Mouse (Mus musculus): ENCODE results near the gene Tsku. TPM values are rescaled to one million over a fixed set of nuclear protein-coding genes. Genes with fewer than 3 reads are reported as not detected.
A peak's percentile ranks its signal among the peaks of the same experiment; 100 is the strongest.

Tsku gene
- polyA plus RNA-seq, 1 experiment: 5.1 TPM

GRCm38 (mm10) chr7:98315087-98315486 lies 46.0 kb downstream of the Tsku start:
- Histone ChIP-seq H3K4me3 (ENCODE audit: control insufficient read depth, low read depth, low read length) (no peak overlapping the region), H3K4me1 (ENCODE audit: control insufficient read depth, insufficient read depth, low read length) (no peaks in the 10 kb centered on the region), H3K27me3 (ENCODE audit: control insufficient read depth, insufficient read depth, low read length) (no peaks in the 10 kb centered on the region), H3K27ac (ENCODE audit: control insufficient read depth, insufficient read depth, low read depth, low read length) (no peak overlapping the region), H3K36me3 (ENCODE audit: control insufficient read depth, insufficient read depth, low read length) (no peaks in the 10 kb centered on the region)
- no peak for TF ChIP-seq POLR2A (IDR thresholded peaks at IDR 0.05; ENCODE audit: control insufficient read depth, low read depth, low read length)
- no peak for TF ChIP-seq CTCF (IDR thresholded peaks at IDR 0.05; ENCODE audit: control insufficient read depth, insufficient read depth, insufficient replicate concordance, low read depth, low read length)

GRCm38 (mm10) chr7:98312185-98312920 lies 48.8 kb downstream of the Tsku start:
- H3K36me3 ChIP-seq (ENCODE audit: control insufficient read depth, insufficient read depth, low read length): no peaks in the 10 kb centered on the region
- TF ChIP-seq POLR2A (IDR thresholded peaks at IDR 0.05; ENCODE audit: control insufficient read depth, low read depth, low read length): no peak
- TF ChIP-seq CTCF (IDR thresholded peaks at IDR 0.05; ENCODE audit: control insufficient read depth, insufficient read depth, insufficient replicate concordance, low read depth, low read length): no peak
- no peaks in the 10 kb centered on the region for H3K27me3 ChIP-seq (ENCODE audit: control insufficient read depth, insufficient read depth, low read length)
- peaks cover 2% of the 10 kb centered on the region; the same call in 1 of the 2 replicates for H3K4me1 ChIP-seq (ENCODE audit: control insufficient read depth, insufficient read depth, low read length)
- H3K27ac ChIP-seq (ENCODE audit: control insufficient read depth, insufficient read depth, low read depth, low read length): no peak overlapping the region
- no peak overlapping the region for H3K4me3 ChIP-seq (ENCODE audit: control insufficient read depth, low read depth, low read length)

GRCm38 (mm10) chr7:98310266-98310665 lies 50.9 kb downstream of the Tsku start:
- no peak overlapping the region for H3K27ac ChIP-seq (ENCODE audit: control insufficient read depth, insufficient read depth, low read depth, low read length)
- TF ChIP-seq POLR2A (IDR thresholded peaks at IDR 0.05; ENCODE audit: control insufficient read depth, low read depth, low read length) (no peak), CTCF (IDR thresholded peaks at IDR 0.05; ENCODE audit: control insufficient read depth, insufficient read depth, insufficient replicate concordance, low read depth, low read length) (no peak)
- no peaks in the 10 kb centered on the region for H3K36me3 ChIP-seq (ENCODE audit: control insufficient read depth, insufficient read depth, low read length)
- H3K27me3 ChIP-seq (ENCODE audit: control insufficient read depth, insufficient read depth, low read length): no peaks in the 10 kb centered on the region
- H3K4me3 ChIP-seq (ENCODE audit: control insufficient read depth, low read depth, low read length): no peak overlapping the region
- H3K4me1 ChIP-seq (ENCODE audit: control insufficient read depth, insufficient read depth, low read length): peaks cover 2% of the 10 kb centered on the region; the same call in 1 of the 2 replicates

- H3K36me3 ChIP-seq (ENCODE audit: control insufficient read depth, insufficient read depth, low read length): no peaks in the 10 kb centered on the region
- H3K27ac ChIP-seq (ENCODE audit: control insufficient read depth, insufficient read depth, low read depth, low read length): peak overlapping the region; percentile 76
- peak overlapping the region; percentile 88 for H3K4me3 ChIP-seq (ENCODE audit: control insufficient read depth, low read depth, low read length)
- no peak for TF ChIP-seq CTCF (IDR thresholded peaks at IDR 0.05; ENCODE audit: control insufficient read depth, insufficient read depth, insufficient replicate concordance, low read depth, low read length)
- TF ChIP-seq POLR2A (IDR thresholded peaks at IDR 0.05; ENCODE audit: control insufficient read depth, low read depth, low read length): peak; percentile 96
- no peaks in the 10 kb centered on the region for H3K27me3 ChIP-seq (ENCODE audit: control insufficient read depth, insufficient read depth, low read length)
- H3K4me1 ChIP-seq (ENCODE audit: control insufficient read depth, insufficient read depth, low read length): peaks cover 2% of the 10 kb centered on the region; the same call in 1 of the 2 replicates
Measured at GRCm38 (mm10) chr7:98309219-98310030, 51.7 kb downstream of the Tsku start.

GRCm38 (mm10) chr7:98308607-98309218 lies 52.4 kb downstream of the Tsku start:
- Histone ChIP-seq H3K27ac (ENCODE audit: control insufficient read depth, insufficient read depth, low read depth, low read length) (peak overlapping the region; percentile 76), H3K36me3 (ENCODE audit: control insufficient read depth, insufficient read depth, low read length) (no peaks in the 10 kb centered on the region), H3K4me1 (ENCODE audit: control insufficient read depth, insufficient read depth, low read length) (peaks cover 2% of the 10 kb centered on the region; the same call in 1 of the 2 replicates), H3K27me3 (ENCODE audit: control insufficient read depth, insufficient read depth, low read length) (no peaks in the 10 kb centered on the region), H3K4me3 (ENCODE audit: control insufficient read depth, low read depth, low read length) (peak overlapping the region; percentile 88)
- TF ChIP-seq POLR2A (IDR thresholded peaks at IDR 0.05; ENCODE audit: control insufficient read depth, low read depth, low read length) (no peak; the same call in 1 of the 2 replicates), CTCF (IDR thresholded peaks at IDR 0.05; ENCODE audit: control insufficient read depth, insufficient read depth, insufficient replicate concordance, low read depth, low read length) (no peak)

GRCm38 (mm10) chr7:98307921-98308606 lies 53.1 kb downstream of the Tsku start:
- TF ChIP-seq CTCF (IDR thresholded peaks at IDR 0.05; ENCODE audit: control insufficient read depth, insufficient read depth, insufficient replicate concordance, low read depth, low read length): no peak
- Histone ChIP-seq H3K4me3 (ENCODE audit: control insufficient read depth, low read depth, low read length) (peak overlapping the region; percentile 88; the same call in 1 of the 2 replicates), H3K27ac (ENCODE audit: control insufficient read depth, insufficient read depth, low read depth, low read length) (peak overlapping the region; percentile 76), H3K27me3 (ENCODE audit: control insufficient read depth, insufficient read depth, low read length) (no peaks in the 10 kb centered on the region), H3K4me1 (ENCODE audit: control insufficient read depth, insufficient read depth, low read length) (peaks cover 2% of the 10 kb centered on the region; the same call in 1 of the 2 replicates), H3K36me3 (ENCODE audit: control insufficient read depth, insufficient read depth, low read length) (no peaks in the 10 kb centered on the region)

All from testis, adult 2 months (tissue).